Mouse (Mus musculus) liver, embryonic 12.5 days (tissue): Measurements from ENCODE around the gene Gas7. TPM values are rescaled to one million over a fixed set of nuclear protein-coding genes. Genes with fewer than 3 reads are reported as not detected.

ENCODE experiments used
- ATAC-seq: fragments of 200-750 bp; cut with Nextera tagmentation; 2 replicates; pipeline ENCODE4 v1.8.0; 2017; ENCODE audit warnings: moderate number of reproducible peaks, mild to moderate bottlenecking, moderate library complexity
- H3K27ac ChIP-seq: fragments of 300-500 bp; sonication (generic); 2 replicates; pipeline ENCODE4 v1.5.1; 2016; ENCODE audit warnings: mild to moderate bottlenecking
- H3K27me3 ChIP-seq: fragments of 300-500 bp; sonication (generic); replicated peaks from 2 replicates; pipeline ENCODE4 v1.6.1; 2016; ENCODE audit warnings: mild to moderate bottlenecking, moderate library complexity
- H3K36me3 ChIP-seq: fragments of 300-500 bp; sonication (generic); 2 replicates; pipeline ENCODE4 v1.6.1; 2016; ENCODE audit warnings: mild to moderate bottlenecking, moderate library complexity
- H3K4me1 ChIP-seq: fragments of 300-500 bp; sonication (generic); 2 replicates; pipeline ENCODE4 v1.6.1; 2016
- H3K4me2 ChIP-seq: fragments of 300-500 bp; sonication (generic); 2 replicates; pipeline ENCODE4 v1.6.1; 2016; ENCODE audit warnings: mild to moderate bottlenecking, moderate library complexity
- H3K4me3 ChIP-seq: fragments of 300-500 bp; sonication (generic); 2 replicates; pipeline ENCODE4 v1.5.1; 2016; ENCODE audit warnings: mild to moderate bottlenecking, moderate library complexity
- H3K9ac ChIP-seq: fragments of 300-500 bp; sonication (generic); 2 replicates; pipeline ENCODE4 v1.6.1; 2016; ENCODE audit warnings: mild to moderate bottlenecking, moderate library complexity
- H3K9me3 ChIP-seq: fragments of 300-500 bp; sonication (generic); replicated peaks from 2 replicates; pipeline ENCODE4 v1.6.1; 2016; ENCODE audit warnings: mild to moderate bottlenecking, moderate library complexity
- WGBS: fragments of 180-500 bp; shearing (Covaris S2); methylation state at CpG from one replicate; pipeline ENCODE4 v1.1.7; 2016; ENCODE audit not compliant: insufficient replicate concordance; 5-methylcytosine and 5-hydroxymethylcytosine counted together
- polyA plus RNA-seq: library from polyadenylated mRNA; unstranded; fragments of >200 nt; fragmentation: Nextera tagmentation; extraction: Ambion mirVana; gene quantifications from 2 replicates; pipeline ENCODE4 v1.2.1, GENCODE M21; 2016

Gene Gas7
- polyA plus RNA-seq = 1.8 and 2.1 TPM in 2 replicates

DNA sequence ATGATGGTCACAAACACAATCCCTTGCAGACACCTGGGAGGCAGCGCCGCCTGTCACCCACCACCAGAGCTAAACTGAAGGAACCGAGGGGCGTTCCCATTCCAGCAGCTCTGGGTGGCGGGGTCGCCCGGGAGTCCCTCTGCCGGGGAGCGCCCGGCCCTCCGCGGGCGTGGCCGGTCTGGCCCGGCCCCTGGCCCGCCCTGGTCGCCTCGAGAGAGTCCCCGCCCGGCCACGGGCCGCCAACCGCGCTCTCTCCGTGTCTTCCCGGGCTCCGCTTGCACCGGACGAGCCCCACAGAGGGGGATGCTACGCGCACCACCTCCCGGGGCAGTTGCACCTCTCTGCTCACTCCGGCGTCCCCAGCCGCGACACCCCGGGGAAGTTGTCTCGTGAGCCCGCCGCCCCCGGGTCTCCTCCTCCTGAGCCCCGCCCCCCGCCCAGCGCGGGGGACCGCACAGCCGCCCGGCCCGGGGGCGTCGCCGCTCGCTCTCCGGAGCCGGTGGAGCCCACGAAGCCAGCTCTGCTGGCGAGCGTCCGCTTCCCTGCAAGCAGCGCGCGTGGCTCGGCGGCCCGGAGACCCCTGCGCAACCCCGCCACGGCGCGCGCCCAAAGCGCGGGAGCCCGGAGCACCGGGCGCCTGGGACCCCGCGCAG is at the start of gene Gas7:
TSS of gene Gas7 (plus strand) at position 564 of the 653 bp plus-strand sequence.
- under 1% methylated on average over 60 of the region's 78 CpGs for WGBS
- Histone ChIP-seq H3K36me3 (no peaks in the 10 kb centered on the region), H3K4me2 (peak within 1 kb of the TSS; percentile 82), H3K27me3 (peaks cover 62% of the 10 kb centered on the region), H3K4me1 (peaks cover 9% of the 10 kb centered on the region; the same call in 1 of the 2 replicates), H3K4me3 (peak within 1 kb of the TSS; percentile 60), H3K27ac (no peak within 1 kb of the TSS), H3K9me3 (no peaks in the 10 kb centered on the region), H3K9ac (peak within 1 kb of the TSS; percentile 31; the same call in 1 of the 2 replicates)
- ATAC-seq = peak; percentile 65

DNA sequence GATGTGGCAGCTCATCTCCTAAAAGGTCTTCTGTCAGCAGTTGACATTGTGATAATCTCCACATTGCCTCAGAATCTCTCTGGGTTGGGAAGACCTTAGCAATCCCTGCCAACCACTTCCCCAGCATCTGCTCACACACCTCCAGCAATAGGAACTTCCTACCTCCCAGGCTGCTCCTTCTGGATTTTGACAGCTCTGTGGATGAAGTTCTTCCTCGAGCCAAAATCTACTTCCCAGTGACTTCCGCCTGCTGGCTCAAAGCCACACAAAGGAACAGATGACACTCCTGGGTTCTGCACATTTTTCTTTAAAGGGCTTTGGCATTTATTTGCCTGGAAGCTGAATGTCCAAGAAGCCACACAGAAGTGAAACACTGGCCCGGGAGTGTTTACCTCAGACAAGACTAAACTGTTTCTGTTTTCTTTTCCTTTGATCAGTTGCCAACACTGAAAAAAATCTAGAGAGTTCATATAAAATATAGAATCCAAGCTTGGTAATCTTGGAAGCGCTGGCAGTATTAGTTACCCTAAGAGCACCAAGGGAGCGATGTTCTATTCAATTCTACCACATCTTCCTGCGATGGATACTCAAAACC is 40.8 kb upstream of the Gas7 start:
- H3K27ac ChIP-seq = no peak overlapping the region
- no peaks in the 10 kb centered on the region; the same call in 1 of the 2 replicates for H3K27me3 ChIP-seq
- ATAC-seq = no peak
- H3K4me2 ChIP-seq = no peak overlapping the region
- no peaks in the 10 kb centered on the region for H3K36me3 ChIP-seq
- WGBS = 63% methylated on average over 6 of the region's 6 CpGs
- no peaks in the 10 kb centered on the region for H3K9me3 ChIP-seq
- H3K4me1 ChIP-seq = no peaks in the 10 kb centered on the region
- no peak overlapping the region for H3K9ac ChIP-seq
- no peak overlapping the region for H3K4me3 ChIP-seq

DNA sequence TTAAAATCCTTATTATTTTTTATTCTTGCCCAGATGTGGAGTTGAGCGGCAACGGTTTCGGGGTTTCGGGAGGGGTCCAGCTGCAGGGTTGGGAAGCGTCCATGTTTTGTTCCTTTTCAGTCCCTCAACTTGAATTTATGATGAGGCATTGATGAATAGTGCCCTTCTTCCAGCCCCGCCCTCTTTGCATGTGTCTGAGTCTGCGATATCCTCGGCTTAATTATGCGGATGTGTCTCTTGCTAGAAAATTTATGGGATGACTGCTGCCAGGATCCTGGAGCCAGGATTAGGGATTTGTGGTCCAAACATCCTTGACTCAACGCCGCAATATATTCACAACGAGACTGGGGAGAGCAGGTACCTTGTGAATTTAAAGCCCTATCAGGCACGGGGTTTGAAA is 31.7 kb upstream of the Gas7 start:
- Histone ChIP-seq H3K4me1 (no peaks in the 10 kb centered on the region), H3K9ac (no peak overlapping the region), H3K36me3 (no peaks in the 10 kb centered on the region), H3K9me3 (no peaks in the 10 kb centered on the region), H3K27ac (no peak overlapping the region), H3K27me3 (no peaks in the 10 kb centered on the region), H3K4me3 (no peak overlapping the region), H3K4me2 (no peak overlapping the region)
- no peak for ATAC-seq
- 81% methylated on average over 13 of the region's 13 CpGs for WGBS

DNA sequence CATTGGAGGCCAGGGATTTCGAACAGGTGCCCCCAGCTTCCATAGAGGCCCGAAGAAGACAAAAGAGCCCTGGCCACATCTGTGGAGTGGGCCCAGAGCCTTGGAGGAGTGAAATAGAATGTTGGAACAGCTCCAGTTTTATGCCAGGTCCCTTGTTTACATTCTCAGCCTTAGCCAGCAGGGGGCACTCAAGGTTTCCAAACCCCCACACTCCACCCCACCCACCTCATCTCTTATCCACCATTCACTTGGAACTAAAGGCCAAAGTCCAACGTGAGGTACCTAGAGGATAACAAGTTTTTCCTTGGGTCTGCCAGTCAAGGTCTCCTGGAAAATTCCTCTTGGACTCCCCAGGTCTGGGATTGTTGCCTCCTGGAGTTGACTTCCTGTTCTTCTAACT is 27.0 kb upstream of the Gas7 start:
- Histone ChIP-seq H3K27me3 (no peaks in the 10 kb centered on the region), H3K4me2 (no peak overlapping the region), H3K9me3 (no peaks in the 10 kb centered on the region), H3K27ac (no peak overlapping the region), H3K4me3 (no peak overlapping the region), H3K4me1 (no peaks in the 10 kb centered on the region), H3K9ac (no peak overlapping the region), H3K36me3 (no peaks in the 10 kb centered on the region)
- ATAC-seq = no peak
- WGBS = 17% methylated on average over 3 of the region's 3 CpGs

DNA sequence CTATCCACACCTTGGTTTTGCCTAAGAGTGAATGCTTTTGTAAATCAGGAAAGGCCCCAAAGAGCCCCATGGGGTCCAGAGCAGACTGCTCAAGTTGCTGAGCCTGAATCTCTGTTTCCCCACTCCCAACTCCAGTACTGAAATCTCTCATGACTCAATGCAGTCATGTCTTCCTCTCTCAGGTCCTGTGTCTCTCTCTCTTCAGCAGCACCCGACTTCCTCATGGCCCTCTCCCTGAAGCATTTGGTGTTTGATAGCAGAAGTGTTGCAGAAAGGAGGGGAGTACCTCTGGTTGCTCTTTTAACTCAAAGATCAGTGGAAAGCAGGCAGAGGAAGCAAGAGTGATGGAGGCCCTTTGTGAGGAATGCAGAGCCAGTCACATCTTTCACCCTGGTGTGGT is 25.4 kb upstream of the Gas7 start:
- WGBS = 9% methylated on average over 1 of the region's 1 CpGs
- Histone ChIP-seq H3K9me3 (no peaks in the 10 kb centered on the region), H3K4me1 (no peaks in the 10 kb centered on the region), H3K27ac (no peak overlapping the region), H3K36me3 (no peaks in the 10 kb centered on the region), H3K4me2 (no peak overlapping the region), H3K27me3 (no peaks in the 10 kb centered on the region), H3K9ac (no peak overlapping the region), H3K4me3 (no peak overlapping the region)
- ATAC-seq = no peak

DNA sequence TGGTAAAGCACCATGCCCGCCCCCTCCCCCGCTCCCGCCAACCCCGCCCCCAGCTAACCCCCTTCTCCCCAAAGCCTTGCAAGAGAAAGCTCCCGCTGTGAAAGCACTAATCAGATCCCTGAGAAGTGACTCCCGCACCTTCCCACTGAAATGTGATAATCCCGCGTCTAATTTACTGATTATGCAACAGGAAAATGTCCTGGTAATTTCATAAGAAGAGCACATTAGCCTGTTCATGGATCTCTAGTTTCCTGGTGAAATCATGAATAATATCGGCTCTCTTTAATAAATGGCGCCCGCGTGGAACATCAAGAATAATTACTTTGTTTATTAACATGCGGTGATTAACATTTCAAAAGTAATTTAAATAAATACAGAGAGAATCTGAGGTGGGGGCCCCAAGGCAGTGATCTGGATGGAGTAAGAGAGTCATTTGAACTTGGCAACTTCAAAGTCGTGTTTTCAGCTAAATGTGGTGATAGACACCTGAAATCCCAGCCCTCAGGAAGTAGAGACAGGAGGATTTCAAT is 24.1 kb upstream of the Gas7 start:
- H3K4me3 ChIP-seq = no peak overlapping the region
- H3K9ac ChIP-seq = no peak overlapping the region
- no peaks in the 10 kb centered on the region for H3K27me3 ChIP-seq
- no peaks in the 10 kb centered on the region for H3K36me3 ChIP-seq
- no peak for ATAC-seq
- no peaks in the 10 kb centered on the region for H3K9me3 ChIP-seq
- no peak overlapping the region for H3K4me2 ChIP-seq
- WGBS = 45% methylated on average over 14 of the region's 14 CpGs
- no peaks in the 10 kb centered on the region for H3K4me1 ChIP-seq
- no peak overlapping the region for H3K27ac ChIP-seq

DNA sequence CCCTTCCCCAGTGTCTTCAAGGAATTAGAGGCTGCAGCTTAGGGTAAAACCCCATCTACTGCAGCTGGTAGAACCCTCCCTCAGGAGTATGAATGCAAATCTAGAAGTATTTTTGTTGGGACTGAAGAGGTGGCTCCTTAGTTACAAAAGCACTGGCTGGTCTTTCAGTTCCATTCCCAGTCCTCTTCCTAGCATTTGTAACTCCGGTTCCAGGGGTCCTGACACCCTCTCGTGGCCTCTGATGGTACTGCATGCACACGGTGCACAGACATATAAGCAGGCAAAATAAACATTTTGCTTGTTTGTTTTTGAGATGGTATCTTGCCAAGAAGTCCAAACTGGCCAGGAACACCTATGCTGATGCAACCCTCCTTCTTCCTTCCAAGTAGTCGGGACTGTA is 23.4 kb upstream of the Gas7 start:
- Histone ChIP-seq H3K4me3 (no peak overlapping the region), H3K36me3 (no peaks in the 10 kb centered on the region), H3K9ac (no peak overlapping the region), H3K27me3 (no peaks in the 10 kb centered on the region), H3K4me1 (no peaks in the 10 kb centered on the region), H3K4me2 (no peak overlapping the region), H3K27ac (no peak overlapping the region), H3K9me3 (no peaks in the 10 kb centered on the region)
- WGBS = 58% methylated on average over 4 of the region's 4 CpGs
- no peak for ATAC-seq

DNA sequence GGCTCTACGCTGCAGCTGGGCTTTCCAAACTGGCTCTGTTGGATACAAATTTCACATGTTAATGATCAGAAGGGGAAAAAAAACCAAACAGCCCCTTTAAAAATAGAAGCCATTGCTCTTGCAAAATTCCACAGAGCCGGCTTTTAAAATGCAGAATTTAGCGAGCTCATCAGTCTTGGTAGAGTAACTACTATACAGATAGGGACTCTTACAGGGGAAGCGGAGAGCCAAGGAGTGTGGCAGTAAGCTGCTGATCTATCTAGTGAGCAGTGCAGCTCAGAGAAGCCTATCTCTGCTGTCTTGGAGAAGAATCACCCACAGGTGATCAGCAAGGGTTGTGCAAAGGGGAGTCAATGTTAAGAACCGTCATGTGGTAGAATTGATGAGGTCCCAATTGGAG is 21.5 kb upstream of the Gas7 start:
- Histone ChIP-seq H3K27me3 (no peaks in the 10 kb centered on the region), H3K36me3 (no peaks in the 10 kb centered on the region), H3K4me2 (no peak overlapping the region), H3K9me3 (no peaks in the 10 kb centered on the region), H3K9ac (no peak overlapping the region), H3K4me3 (no peak overlapping the region), H3K4me1 (no peaks in the 10 kb centered on the region), H3K27ac (no peak overlapping the region)
- ATAC-seq = no peak
- 79% methylated on average over 5 of the region's 5 CpGs for WGBS

DNA sequence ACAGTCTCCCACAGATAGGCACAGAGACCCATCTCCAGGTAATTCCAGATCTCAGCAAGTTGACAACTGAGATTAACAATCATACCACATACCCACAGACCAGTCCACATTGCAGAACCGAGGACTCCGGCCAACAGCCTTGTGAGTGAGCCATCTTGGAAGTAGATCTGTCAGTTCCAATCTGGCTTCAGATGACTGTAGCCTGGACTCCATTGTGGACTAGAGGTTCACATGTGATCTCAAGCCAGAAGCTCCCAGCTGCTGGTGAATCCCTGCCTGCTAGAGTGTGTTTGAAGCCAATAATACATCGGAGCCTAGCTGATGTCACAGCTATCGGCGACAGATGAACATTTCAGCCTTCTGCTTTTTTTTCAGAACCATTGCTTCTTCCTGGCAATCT is 16.5 kb upstream of the Gas7 start:
- no peak overlapping the region for H3K4me3 ChIP-seq
- H3K9me3 ChIP-seq = no peaks in the 10 kb centered on the region
- H3K27me3 ChIP-seq = 0 out of 2 replicates have a peak, but pooled peaks cover 4% of the 10 kb centered on the region
- H3K9ac ChIP-seq = no peak overlapping the region
- no peak overlapping the region for H3K4me2 ChIP-seq
- no peak overlapping the region for H3K27ac ChIP-seq
- H3K36me3 ChIP-seq = no peaks in the 10 kb centered on the region
- H3K4me1 ChIP-seq = no peaks in the 10 kb centered on the region
- no peak for ATAC-seq
- 75% methylated on average over 5 of the region's 5 CpGs for WGBS

DNA sequence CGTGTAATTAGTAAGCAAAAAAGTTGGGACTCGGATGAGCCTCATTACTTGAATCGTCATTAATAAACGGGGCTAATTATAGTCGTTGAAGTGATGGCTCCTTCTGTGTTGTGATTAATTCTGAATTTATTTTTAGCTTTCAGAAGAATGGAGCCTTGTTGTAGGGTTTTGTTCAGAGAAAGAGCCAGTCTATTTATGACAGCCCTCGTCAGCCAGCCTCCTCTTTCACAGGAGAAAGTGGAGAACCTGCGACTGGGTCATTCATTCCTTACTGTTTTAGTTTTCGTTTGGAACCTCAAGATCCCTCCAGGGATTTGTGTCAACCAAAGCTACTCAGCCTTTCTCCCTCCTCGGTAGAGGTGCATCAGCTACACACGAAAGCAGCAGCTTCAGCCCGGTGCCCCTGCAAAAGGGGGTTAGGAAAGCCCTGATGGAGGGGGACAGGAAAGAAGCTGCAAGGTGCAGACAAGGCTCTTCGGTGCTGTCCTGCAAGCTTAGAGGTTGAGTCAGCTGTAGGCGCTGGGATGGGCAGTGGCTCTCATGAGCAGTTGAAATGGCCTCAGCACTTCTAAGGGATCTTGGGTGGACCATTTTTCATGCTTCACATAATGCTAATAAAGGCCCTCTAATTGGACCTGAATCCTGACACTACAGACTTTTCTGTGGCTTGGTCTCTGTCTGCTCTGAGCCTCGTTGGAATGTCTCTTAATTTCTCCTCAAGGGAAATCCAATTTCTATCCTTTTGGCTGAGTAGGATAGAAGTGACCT is 10.0 kb upstream of the Gas7 start:
- Histone ChIP-seq H3K4me3 (no peak overlapping the region), H3K4me1 (no peaks in the 10 kb centered on the region), H3K27me3 (peaks cover 10% of the 10 kb centered on the region; the same call in 1 of the 2 replicates), H3K4me2 (no peak overlapping the region), H3K36me3 (no peaks in the 10 kb centered on the region), H3K9ac (no peak overlapping the region), H3K27ac (no peak overlapping the region), H3K9me3 (no peaks in the 10 kb centered on the region)
- no peak for ATAC-seq
- 57% methylated on average over 14 of the region's 14 CpGs for WGBS

DNA sequence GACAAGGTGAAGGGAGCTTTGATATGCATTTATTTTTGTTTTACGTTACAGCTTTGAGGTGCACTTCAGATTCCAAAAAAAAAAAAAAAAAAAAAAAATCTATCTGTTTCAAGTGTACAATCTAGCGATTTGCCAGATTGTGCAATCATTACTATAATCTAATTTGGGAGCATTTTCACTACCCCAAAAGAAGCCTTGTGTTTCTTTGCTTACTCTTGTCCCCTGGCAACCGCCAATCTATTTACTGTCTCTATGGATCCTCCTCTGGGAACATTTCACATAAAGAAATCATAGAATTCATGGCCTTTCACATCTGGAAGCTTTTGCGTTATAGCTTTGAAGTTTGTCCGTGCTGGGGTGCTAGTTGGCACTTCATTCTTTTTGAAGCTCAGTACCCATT is 3.7 kb upstream of the Gas7 start:
- Histone ChIP-seq H3K4me1 (peaks cover 9% of the 10 kb centered on the region; the same call in 1 of the 2 replicates), H3K9me3 (no peaks in the 10 kb centered on the region), H3K27ac (no peak overlapping the region), H3K4me3 (no peak overlapping the region), H3K36me3 (no peaks in the 10 kb centered on the region), H3K9ac (no peak overlapping the region), H3K27me3 (peaks cover 39% of the 10 kb centered on the region), H3K4me2 (no peak overlapping the region)
- no peak for ATAC-seq
- WGBS = 60% methylated on average over 5 of the region's 5 CpGs

DNA sequence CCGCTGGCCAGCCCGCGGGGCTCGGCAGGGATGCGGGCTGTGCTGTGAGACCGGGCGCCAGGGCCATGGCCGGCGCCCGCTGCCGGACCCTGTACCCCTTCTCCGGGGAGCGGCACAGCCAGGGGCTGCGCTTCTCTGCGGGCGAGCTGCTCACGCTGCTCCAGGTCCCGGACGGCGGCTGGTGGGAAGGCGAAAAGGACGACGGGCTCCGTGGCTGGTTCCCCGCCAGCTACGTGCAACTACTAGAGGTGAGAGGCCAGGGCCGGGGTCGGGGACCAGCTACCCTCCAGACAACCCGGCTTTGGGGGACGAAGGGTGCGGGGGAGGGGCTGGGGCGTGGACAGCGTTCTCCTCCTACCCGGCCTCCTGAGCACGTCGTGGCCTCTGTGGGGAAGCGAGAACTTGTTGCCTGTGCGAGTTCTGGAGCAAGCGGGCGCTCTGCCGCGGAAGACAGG is 317 bp downstream of the Gas7 start:
- Histone ChIP-seq H3K27ac (no peak overlapping the region), H3K4me2 (peak overlapping the region; percentile 82), H3K4me3 (peak overlapping the region; percentile 60), H3K27me3 (peaks cover 62% of the 10 kb centered on the region), H3K9me3 (no peaks in the 10 kb centered on the region), H3K4me1 (peaks cover 9% of the 10 kb centered on the region; the same call in 1 of the 2 replicates), H3K9ac (peak overlapping the region; percentile 31; the same call in 1 of the 2 replicates), H3K36me3 (no peaks in the 10 kb centered on the region)
- no peak for ATAC-seq
- 1% methylated on average over 42 of the region's 42 CpGs for WGBS
